ENCODE assay signal across 11 mouse cellular contexts in genomic region chr2:167066031-167066430, GRCm38 (mm10). TPM values are rescaled to one million over a fixed set of nuclear protein-coding genes. Genes with fewer than 3 reads are reported as not detected.
DNase-seq lines count a peak whose midpoint lies in the region; ATAC-seq and TF ChIP-seq lines count a peak whose summit lies in the region.
"Had no signal": no experiment of that assay in that cellular context is flagged by ENCODE, and none has a peak within 500 bp of the region (broad histone marks: within the 10 kb centered on the region; RNA-seq: fewer than 3 reads in every experiment).

No protein-coding gene starts in this region.

- H3K4me2 ChIP-seq in heart, embryonic 12.5 days: no peak overlapping the region
- H3K4me2 ChIP-seq in liver, embryonic 11.5 days: peak overlapping the region; percentile 85

- H3K9me3 ChIP-seq in heart, embryonic 12.5 days (replicated peaks): no peaks in the 10 kb centered on the region
- H3K9me3 ChIP-seq in G1E (replicated peaks): no peaks in the 10 kb centered on the region
- no peaks in the 10 kb centered on the region for H3K9me3 ChIP-seq in liver, embryonic 11.5 days (ENCODE audit: control insufficient read depth, low read length)

- no peak overlapping the region for H3K4me3 ChIP-seq in heart, embryonic 12.5 days
- H3K4me3 ChIP-seq in G1E (ENCODE audit: low read depth, low read length): peak overlapping the region; percentile 72; the same call in 1 of the 2 replicates
- H3K4me3 ChIP-seq in liver, embryonic 11.5 days (ENCODE audit: low read depth, low read length): peak overlapping the region; percentile 74

- no peak for ATAC-seq in heart, embryonic 12.5 days (ENCODE audit: insufficient number of reproducible peaks, low FRiP score)
- ATAC-seq in G1E (ENCODE audit: extremely low read depth, insufficient number of reproducible peaks, low FRiP score, poor library complexity, severe bottlenecking): no peak
- no peak for ATAC-seq in liver, embryonic 11.5 days (replicated peaks; ENCODE audit: low FRiP score)

- no peaks in the 10 kb centered on the region for H3K27me3 ChIP-seq in heart, embryonic 12.5 days (replicated peaks)
- peaks cover 11% of the 10 kb centered on the region for H3K27me3 ChIP-seq in G1E (ENCODE audit: insufficient read depth, low read length)
- H3K27me3 ChIP-seq in liver, embryonic 11.5 days (replicated peaks; ENCODE audit: control insufficient read depth, insufficient read depth, low read length): no peaks in the 10 kb centered on the region

- no peak for TF ChIP-seq CTCF in G1E (IDR thresholded peaks at IDR 0.05; ENCODE audit: low read depth, low read length)

- H3K9ac ChIP-seq in heart, embryonic 12.5 days: 0 out of 2 replicates have a peak overlapping the region, but pooled peaks have one; percentile 1
- peak overlapping the region; percentile 100 for H3K9ac ChIP-seq in liver, embryonic 11.5 days (ENCODE audit: low read depth, low read length)

- WGBS in heart, embryonic 12.5 days: 70% methylated on average over 1 of the region's 1 CpGs
- 50% methylated on average over 1 of the region's 1 CpGs for WGBS in liver, embryonic 11.5 days

- H3K36me3 ChIP-seq in heart, embryonic 12.5 days: peaks cover 22% of the 10 kb centered on the region
- H3K36me3 ChIP-seq in G1E (replicated peaks): peaks cover 30% of the 10 kb centered on the region
- H3K36me3 ChIP-seq in liver, embryonic 11.5 days (ENCODE audit: control insufficient read depth, insufficient read depth, low read length): peaks cover 18% of the 10 kb centered on the region

- H3K4me1 ChIP-seq in heart, embryonic 12.5 days (replicated peaks): peaks cover 33% of the 10 kb centered on the region
- H3K4me1 ChIP-seq in G1E (ENCODE audit: insufficient read depth, low read depth, low read length): peaks cover 39% of the 10 kb centered on the region
- peaks cover 17% of the 10 kb centered on the region for H3K4me1 ChIP-seq in liver, embryonic 11.5 days (replicated peaks; ENCODE audit: control insufficient read depth, insufficient read depth, low read length)

- DNase-seq in heart, adult 9 months (ENCODE audit: low spot score in 2 of 2): no peak
- DNase-seq in 3T3-L1 (ENCODE audit: low read depth, low spot score) (peak; percentile 41), G1E (ENCODE audit: low spot score) (no peak)
- no peak for DNase-seq in liver, embryonic 11.5 days (ENCODE audit: low spot score)
- no peak for DNase-seq in urinary bladder, adult 2 months (ENCODE audit: low spot score)
- no peak for DNase-seq in thymus, postnatal 25 days
- no peak for DNase-seq in spleen, adult 18-20 months
- DNase-seq: cerebellum, adult 9-10 months; kidney, adult 18-20 months; lung, adult 2 months had no signal

- no peak overlapping the region for H3K27ac ChIP-seq in heart, embryonic 12.5 days (ENCODE audit: poor library complexity, severe bottlenecking)
- H3K27ac ChIP-seq in liver, embryonic 11.5 days (ENCODE audit: low read depth, low read length): peak overlapping the region; percentile 99

RNA-seq across cellular contexts. Expression of gene Znfx1, which starts 3.2 kb away (rescaled TPM):
- 9.8 and 10.4 TPM in 2 replicates for polyA plus RNA-seq in heart, embryonic 12.5 days (2016; fragmentation: Nextera tagmentation; extraction: Ambion mirVana)
- total RNA-seq in G1E (2014; fragmentation: Nextera tagmentation) (9.6 and 21.6 TPM in 2 replicates), G1E (2017) (12.4 and 13.5 TPM in 2 replicates)
- 3.0 and 4.1 TPM in 2 replicates for polyA plus RNA-seq in G1E (2012)
- 10.1 and 11.2 TPM in 2 replicates for polyA plus RNA-seq in liver, embryonic 11.5 days (2014; fragmentation: Nextera tagmentation; extraction: Ambion mirVana)
- polyA plus RNA-seq in urinary bladder, adult 2 months (2012; rRNA removed): 18.0 and 31.0 TPM in 2 replicates

RNA-seq across cellular contexts. Expression of gene Ddx27, which starts 51.0 kb away (rescaled TPM):
- polyA plus RNA-seq in heart, embryonic 12.5 days (2016; fragmentation: Nextera tagmentation; extraction: Ambion mirVana): 33.7 and 35.8 TPM in 2 replicates
- total RNA-seq in G1E (2014; fragmentation: Nextera tagmentation) (67.3 and 80.6 TPM in 2 replicates), G1E (2017) (89.3 and 101 TPM in 2 replicates)
- polyA plus RNA-seq in G1E (2012): 124 and 137 TPM in 2 replicates
- polyA plus RNA-seq in liver, embryonic 11.5 days (2014; fragmentation: Nextera tagmentation; extraction: Ambion mirVana): 102 and 103 TPM in 2 replicates
- 25.1 and 26.1 TPM in 2 replicates for polyA plus RNA-seq in urinary bladder, adult 2 months (2012; rRNA removed)
